Mouse (Mus musculus) cerebellum, adult 9-11 months (tissue): ENCODE results near the gene Ms4a18.

ENCODE experiments used
- DNase-seq: peaks from one replicate; pipeline ENCODE4 v3.0.0; 2022

Gene Ms4a18

DNA sequence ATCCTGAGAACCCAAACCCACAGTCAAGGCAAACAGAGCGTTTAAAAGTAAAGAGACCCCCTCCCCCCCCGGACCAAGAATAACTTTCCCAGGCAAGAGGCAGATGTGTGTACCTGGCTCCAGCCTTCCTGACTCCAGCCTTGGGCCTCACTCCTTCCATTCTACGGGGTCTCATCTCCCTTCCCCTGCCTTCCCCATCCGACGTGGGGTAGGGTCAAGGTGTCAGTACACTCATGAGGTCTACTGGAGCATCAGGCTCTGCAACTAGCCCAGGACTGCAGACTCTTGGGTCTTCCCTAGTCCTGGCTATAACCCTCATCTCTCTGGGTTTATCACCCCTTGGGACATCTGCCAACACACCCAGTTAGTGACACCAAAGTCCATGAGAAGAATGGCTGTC is 37.6 kb downstream of the Ms4a18 start:
- peak; percentile 34 for DNase-seq

DNA sequence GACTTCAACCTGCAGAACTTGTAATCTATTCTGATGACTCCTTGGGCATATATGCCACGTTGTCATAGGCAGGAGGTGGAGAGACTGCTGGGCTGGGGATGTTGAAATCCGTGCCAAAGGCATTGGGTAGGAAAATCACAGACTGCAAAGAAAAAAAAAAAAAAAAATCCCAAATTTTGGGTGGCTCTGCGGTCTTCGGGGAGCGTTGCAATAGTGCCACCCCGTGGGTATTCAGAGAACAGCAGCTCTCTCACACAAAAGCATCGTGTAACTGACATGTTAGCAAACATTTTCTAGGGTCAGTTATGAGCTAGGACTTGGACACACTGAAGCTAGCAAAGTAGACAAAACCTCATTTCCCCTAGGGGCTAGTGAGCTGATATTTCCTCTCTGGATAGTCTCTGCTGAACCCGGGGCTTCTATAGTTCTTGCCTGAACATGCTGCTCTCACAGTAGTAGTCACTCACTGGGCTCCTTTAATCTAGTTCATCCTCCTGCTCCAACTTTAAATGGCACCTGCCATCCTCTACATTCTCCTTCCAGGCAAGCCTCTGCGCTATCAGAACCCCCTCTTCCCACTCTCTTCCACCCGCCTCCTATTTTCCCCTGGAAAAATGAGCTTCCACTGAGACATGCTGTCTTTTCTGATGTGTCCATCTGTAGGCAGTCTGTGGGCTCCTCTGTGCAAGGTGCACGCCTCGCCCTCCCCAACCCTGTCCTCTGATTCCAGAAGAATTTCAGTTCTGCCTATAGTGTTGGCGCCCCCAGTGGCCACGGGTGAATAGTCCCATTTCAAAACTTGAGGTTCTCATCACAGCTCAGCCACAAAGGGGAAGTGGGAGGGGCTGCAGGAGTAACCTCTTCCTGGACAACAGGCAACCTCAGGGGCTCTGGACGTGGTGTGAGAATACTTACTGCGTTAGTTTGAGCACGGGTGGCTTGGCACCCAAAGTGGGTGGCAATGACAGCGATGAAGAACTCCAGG is 38.4 kb downstream of the Ms4a18 start:
- DNase-seq: peak; percentile 71

DNA sequence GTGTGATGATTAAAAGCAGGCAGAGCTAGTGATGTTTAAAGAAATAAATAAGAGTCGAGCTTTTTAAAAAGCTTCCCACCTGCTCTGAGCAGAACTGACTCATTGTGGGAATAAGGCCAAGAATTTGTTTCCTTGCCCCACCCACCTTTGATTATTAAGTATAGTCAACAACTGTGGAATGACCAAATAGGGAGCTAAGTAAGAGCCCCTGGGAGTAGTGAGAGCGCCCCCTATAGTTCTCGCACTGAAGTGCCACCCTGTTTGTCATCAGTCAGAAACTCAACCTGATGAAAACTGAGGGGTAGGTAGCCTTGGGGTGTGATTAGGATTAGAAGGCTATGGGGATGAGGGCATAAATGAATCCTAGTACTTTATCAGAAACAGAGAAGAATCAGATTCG is 41.5 kb downstream of the Ms4a18 start:
- DNase-seq: no peak

DNA sequence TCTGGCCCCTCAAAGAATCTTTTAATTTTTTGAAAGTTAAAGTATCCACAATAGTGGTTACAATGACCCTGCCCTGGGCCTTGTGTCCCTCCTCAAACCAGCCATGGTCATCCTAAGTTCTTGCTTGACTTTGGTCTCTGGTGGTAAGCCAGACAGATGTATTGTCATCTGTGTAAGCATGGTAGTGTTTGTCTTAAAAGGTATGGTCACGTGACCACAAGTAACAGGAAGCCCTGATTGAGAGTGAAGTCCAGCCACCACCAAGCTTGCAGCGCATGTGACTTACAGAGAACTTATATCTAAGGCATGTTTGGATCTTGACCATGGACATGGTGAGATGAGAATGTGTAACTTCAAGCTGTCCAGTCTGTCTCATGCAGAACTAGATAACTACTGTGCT is 42.6 kb downstream of the Ms4a18 start:
- no peak for DNase-seq

DNA sequence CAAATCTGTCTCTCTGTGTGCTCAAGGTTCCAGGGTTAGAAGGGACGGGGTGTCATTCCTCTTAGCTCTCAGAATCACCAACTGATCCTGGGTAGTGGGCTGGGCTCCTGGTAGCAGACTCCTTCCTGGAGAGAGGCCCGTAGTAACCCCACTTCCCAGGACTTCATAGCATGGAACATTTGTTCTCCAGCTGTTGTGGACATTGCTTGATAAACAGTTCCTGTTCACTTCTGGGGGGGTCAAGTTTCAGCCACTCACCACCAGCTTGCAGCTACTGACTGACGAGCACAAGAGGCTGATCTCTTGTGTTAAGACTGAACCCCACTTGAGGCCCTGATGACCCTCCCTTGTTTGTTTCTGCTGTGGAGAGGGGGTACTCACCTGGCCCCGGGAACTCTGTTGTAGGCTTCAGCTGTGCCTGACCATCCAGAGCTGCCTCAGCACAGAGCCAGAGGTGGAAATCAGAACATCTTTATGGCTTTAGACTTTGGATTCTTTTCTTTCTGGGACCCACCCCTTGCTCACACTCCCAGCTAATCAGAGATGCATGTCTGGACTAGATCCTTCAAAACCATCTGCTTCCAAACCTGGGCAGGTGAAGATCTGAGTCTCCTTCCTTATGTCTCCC is 43.5 kb downstream of the Ms4a18 start, which contains the start of gene Ms4a10:
Gene Ms4a10, minus strand, starts transcription at position 433 of the 628 bp plus-strand sequence.
- no peak for DNase-seq

DNA sequence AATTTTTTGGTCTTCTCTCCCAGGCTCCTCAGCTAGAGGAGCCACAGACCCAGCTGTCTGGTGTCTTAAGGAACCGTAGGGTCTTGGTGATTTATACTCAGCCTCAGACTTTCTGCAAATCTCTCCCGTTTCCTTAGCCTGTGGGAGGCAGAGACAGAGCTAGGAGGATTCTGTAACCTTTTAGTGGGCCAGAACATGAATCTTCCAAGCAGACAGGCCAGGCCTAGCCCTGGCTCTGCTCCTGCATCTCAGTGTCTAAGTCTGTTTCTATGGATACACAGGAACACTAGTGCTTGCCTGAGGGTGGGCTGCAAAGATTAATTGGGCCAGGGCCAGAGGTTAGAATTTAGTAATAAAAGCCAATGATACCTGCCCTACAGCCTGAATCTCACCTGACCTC is 44.6 kb downstream of the Ms4a18 start:
- DNase-seq: no peak

DNA sequence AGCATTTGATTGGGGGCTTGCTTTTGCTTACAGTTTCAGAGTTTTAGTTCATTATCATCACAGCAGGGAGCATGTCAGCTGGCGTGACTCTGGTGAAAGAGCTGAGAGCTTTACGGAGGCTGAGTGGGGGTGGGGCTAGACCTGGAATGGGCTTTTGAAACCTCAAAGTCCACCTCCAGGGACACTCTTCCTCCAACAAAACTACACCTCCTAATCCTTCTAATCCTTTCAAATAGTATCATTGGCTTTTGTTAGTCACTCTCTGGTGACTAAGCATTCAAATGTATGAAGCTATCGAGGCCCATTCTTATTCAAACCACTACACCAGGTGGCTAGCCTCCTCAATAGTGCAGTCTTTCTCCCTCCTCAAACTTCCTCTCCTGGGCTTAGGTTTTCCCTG is 45.2 kb downstream of the Ms4a18 start:
- DNase-seq: no peak

DNA sequence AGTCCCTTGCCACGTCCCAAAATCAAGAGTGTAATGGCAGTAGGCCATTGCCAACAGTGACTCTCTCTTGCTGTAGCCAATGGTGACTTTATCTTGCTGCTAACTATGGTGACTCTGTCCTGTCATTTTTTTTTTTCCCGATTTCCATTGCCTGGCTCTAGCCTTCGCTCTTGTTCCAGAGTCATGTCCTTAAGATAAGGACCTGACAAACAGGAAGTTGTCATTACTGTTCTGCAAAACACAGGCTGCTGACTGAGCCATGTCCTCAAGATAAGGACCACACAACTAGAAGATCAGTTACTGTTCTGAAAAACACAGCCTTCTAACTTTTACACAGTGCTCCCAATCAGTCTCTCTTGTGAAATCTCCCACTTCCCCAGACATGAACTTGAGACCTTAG is 47.4 kb downstream of the Ms4a18 start:
- no peak for DNase-seq

DNA sequence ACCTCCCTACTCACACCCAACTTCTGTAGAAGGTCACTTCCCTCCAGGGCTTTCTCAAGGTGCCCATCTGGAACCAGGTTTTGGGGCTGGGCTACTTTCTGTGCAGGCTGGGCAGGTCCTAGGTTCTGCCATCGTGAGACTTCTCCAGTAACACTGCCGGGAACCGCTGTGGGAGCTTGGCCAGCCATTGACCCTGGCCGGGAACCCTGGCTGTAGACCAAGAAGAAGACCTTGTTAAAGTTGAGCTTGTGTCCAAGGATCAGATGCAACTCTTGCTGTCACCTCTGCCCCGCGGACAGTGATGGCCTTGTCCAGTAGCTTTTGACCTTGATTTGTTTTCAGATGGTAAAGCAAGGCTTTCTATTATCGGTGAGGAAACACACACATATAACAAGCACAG is 49.3 kb downstream of the Ms4a18 start:
- DNase-seq: no peak

DNA sequence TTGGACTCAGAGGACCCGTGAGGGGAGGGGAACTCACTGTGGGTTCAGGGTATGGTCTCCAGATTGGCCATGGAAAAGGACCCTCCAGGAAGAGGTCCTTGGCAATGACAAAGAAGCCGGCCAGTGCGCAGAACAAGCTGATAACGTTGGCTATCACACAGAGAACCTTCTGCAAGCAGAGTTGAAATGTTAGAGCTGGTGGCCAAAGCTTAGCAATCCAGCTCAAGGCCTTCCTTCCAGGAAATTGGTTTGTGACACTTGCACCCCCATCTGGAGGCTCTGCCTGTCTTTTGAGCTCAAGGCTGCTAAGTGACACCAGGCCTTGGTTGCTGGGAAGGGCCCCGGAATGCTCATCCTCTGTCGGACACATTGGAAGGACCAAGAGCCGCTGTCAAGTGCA is 52.1 kb downstream of the Ms4a18 start:
- DNase-seq: no peak

DNA sequence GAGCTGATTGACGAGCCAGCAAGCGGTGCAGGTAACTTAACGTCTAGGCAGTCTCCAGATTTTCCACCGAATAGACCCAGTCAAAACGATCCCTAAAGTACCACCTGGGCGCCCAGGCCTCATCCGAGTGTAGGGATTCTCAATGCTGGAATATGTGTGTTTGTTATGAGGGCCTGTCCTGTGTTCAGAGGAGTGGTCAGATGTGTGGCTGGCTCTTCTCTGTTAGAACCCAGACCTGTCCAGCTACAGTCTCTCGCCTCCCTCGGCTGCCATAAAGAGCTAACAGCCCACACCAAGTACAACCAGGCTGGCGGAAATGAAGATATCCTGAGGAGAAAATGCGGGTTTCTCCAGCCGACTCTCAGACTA is 57.9 kb downstream of the Ms4a18 start:
- DNase-seq: no peak

DNA sequence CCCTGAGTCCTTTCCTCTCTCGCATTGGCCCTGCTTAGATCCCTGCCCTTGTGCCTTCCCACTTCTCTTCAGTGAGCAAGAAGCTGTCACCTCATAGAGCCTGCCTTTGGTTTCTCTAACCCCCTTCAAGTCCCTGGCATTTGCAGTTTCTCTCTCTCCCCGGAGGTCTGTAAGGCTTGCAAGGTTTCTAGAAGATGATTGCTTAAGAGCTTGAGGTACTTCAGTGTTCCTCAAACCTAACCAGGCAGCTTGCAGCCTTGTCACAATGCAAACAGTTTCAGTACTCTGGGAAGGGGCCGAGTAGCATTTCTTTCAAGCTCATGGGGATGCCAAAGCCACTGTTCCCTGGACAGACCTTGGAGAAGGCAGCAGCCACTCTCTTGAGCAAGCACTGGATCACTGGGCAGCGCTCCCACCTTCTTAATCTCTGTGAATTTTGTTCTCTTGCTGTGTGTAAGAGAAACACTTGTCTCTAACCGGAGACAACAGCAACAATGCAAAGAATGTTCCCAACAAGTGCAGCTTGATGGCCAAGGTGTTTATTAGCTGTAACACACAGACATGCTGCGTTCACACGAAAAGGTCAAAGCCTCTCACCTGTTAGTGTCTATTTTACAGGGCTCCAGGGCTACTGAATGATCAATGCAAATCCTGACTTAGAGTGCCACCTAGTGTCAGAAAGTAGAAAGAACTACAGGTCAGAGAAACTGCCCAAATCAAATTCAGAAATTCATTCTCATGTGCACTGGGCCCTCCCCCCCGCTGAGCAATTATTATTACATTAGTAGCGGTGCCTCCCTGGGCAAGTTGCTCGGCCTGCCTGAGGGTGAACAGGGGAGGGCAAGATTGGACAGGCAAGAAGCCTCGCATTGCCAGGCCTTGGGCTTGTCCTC is 58.5 kb downstream of the Ms4a18 start:
- DNase-seq: peak; percentile 67

DNA sequence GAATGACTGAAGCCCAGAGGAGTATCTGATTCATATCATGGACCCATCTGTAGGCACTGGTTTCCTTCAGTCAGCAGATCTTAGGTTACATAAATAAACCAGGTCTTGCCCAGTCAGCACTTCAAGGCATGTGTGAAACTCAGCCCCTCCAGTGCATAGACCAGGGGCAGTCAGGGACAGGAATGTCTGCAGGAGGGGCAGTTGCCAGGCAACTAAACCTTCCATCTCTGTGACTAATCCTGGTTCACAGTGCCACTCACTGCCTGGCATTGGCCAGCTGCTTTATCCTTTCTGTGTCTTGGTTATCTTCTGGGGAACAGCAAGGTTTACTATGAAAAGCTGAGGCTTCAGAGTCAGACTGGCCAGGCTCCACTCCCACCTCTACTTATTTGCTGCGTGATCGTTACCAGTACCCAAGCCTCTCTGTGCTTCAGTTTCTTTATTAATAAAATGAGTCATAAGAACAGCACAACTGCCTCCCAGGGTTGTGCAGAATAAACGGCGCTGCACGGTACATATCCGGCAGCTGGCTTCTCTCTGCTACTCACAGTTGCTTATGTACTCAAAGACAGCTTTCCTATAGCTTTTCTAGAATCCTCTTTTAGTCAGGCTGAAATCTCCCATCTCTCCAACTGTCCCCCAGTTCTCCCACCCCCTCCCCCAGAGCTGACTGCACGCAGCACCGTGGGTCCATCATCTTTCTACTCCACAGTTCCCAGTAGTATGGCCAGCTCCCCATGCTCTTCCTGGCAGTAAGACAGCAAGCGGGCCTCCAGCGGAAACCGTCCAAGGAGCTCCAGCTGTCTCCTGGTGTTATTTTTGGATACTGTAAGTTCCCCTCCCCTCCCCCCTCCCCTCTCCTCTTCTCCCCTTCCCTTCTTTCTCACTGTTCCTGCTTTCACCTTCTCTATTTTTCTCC is 65.6 kb downstream of the Ms4a18 start:
- no peak for DNase-seq

DNA sequence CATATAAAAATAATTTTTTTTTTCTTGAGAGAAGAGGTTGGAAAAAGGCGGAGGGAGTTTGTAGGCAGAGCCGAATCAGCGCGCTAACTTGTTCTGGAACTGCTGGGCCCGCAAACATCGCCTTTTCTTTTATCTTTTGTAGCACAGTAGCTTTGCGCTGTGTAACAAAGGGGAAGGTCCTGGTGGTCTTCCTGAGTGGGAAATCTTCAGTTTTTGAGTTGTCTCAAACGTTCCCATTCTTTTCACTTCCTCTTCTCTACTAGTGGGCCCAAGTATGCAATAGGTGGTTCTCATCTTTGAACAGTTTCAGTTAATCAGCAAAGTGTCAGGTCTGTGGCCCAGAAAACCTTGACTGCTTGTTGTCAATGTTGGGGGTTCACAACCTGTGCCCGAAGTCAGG is 68.3 kb downstream of the Ms4a18 start:
- no peak for DNase-seq

DNA sequence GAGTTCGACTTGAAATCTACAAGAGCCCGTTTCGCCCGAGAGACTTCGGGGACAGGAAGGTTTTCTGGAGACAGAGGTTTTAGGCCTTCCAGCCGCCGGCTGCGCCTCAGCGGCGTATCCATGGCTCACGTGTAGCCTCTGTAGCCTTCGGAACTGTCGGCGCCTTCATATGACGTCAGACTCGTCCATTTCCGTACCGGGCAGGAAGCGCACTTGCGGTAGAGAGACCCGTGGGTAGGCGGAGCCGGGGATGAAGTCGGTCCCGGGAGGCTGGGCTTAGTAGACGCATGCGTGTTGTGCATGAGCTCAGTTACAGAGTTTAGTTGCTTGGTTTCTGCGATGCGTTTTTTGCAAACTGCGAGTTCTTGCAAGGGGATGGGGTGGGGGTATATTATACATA is 68.7 kb downstream of the Ms4a18 start, which contains the start of gene Ccdc86:
Gene Ccdc86, minus strand, starts transcription at position 155 of the 400 bp plus-strand sequence.
- peak; percentile 96 for DNase-seq

DNA sequence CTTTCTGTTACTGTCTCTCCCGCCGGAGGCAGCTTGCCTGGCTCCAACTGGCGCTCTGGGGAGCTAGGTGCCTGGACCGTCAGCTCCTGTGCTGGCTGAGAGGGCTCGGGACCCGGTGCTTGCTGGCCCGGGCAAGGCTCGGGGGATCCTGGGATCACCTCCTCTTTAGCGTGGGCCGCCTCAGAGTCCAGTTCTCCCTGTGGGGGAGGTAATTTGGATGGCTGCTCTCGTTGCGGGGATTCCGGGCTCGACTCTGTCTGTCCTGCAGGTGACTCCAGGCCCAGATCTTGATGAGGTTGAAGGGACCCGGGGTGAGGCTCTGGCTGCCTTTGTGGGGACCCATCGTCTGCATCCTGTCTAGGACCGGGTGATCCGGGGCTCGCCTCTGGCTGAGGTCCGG is 69.4 kb downstream of the Ms4a18 start:
- DNase-seq: peak; percentile 45

DNA sequence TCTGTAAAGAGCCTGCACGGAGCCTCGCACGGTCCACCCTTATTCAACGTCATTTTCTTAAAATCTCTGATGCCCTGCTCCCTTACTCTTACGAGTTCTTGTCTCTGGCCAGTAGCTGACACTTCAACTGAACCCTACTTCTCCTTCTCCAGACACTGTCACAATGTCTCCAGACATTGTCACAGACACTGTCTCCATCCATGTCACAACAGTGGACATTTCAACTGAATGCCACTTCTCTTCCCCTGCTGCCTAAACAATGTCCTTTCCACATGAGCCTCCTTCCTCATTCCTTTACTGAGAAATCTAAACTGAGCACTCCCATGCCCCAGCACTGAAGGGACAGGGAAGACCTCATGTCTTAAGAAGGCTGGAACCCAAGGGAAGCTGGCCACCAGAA is 70.6 kb downstream of the Ms4a18 start:
- no peak for DNase-seq
